Mouse (Mus musculus) bone marrow macrophage, adult 2 months (primary cell): ENCODE results near the gene Ndufs8.

Experiments
- CTCF ChIP-seq: IDR thresholded peaks from 2 replicates; pipeline ENCODE4 v1.5.1; 2012; ENCODE audit warnings: low read depth, mild to moderate bottlenecking, low read length, moderate library complexity
- POLR2A ChIP-seq: IDR thresholded peaks from 2 replicates; pipeline ENCODE4 v1.6.1; 2012; ENCODE audit warnings: mild to moderate bottlenecking, low read depth, low read length, borderline replicate concordance

GRCm38 (mm10) chr19:3902966-3903365 lies 9.6 kb downstream of the Ndufs8 start:
- no peak for TF ChIP-seq CTCF
- TF ChIP-seq POLR2A: no peak
